Mouse (Mus musculus): ENCODE data around the gene Bicc1.

Bicc1 gene

GRCm38 (mm10) chr10:71158940-71159675, 392 bp downstream of the Bicc1 start:
- no peak for DNase-seq (ENCODE audit: low read depth, low spot score)

- DNase-seq (ENCODE audit: low read depth, low spot score), result no peak
Observed at GRCm38 (mm10) chr10:71156569-71156968, 2.9 kb downstream of the Bicc1 start.

- no peak for DNase-seq (ENCODE audit: low read depth, low spot score)
Observed at GRCm38 (mm10) chr10:71153610-71154009, 5.9 kb downstream of the Bicc1 start.

- DNase-seq (ENCODE audit: low read depth, low spot score), result no peak
Observed at GRCm38 (mm10) chr10:71153138-71153537, 6.4 kb downstream of the Bicc1 start.

- DNase-seq (ENCODE audit: low read depth, low spot score), result no peak
Observed at GRCm38 (mm10) chr10:71150486-71150885, 9.0 kb downstream of the Bicc1 start.

GRCm38 (mm10) chr10:71148951-71149603, 10.4 kb downstream of the Bicc1 start:
- DNase-seq (ENCODE audit: low read depth, low spot score), result no peak

GRCm38 (mm10) chr10:71148226-71148625, 11.3 kb downstream of the Bicc1 start:
- no peak for DNase-seq (ENCODE audit: low read depth, low spot score)

- DNase-seq (ENCODE audit: low read depth, low spot score), result no peak
Observed at GRCm38 (mm10) chr10:71146681-71147615, 12.6 kb downstream of the Bicc1 start.

- no peak for DNase-seq (ENCODE audit: low read depth, low spot score)
Observed at GRCm38 (mm10) chr10:71145801-71146200, 13.7 kb downstream of the Bicc1 start.

- no peak for DNase-seq (ENCODE audit: low read depth, low spot score)
Observed at GRCm38 (mm10) chr10:71144191-71144590, 15.3 kb downstream of the Bicc1 start.

GRCm38 (mm10) chr10:71142568-71142967, 16.9 kb downstream of the Bicc1 start:
- DNase-seq (ENCODE audit: low read depth, low spot score), result no peak

GRCm38 (mm10) chr10:71140281-71140845, 19.1 kb downstream of the Bicc1 start:
- no peak for DNase-seq (ENCODE audit: low read depth, low spot score)

GRCm38 (mm10) chr10:71138852-71139197, 20.7 kb downstream of the Bicc1 start:
- no peak for DNase-seq (ENCODE audit: low read depth, low spot score)

GRCm38 (mm10) chr10:71138132-71138851, 21.2 kb downstream of the Bicc1 start:
- no peak for DNase-seq (ENCODE audit: low read depth, low spot score)

- no peak for DNase-seq (ENCODE audit: low read depth, low spot score)
Observed at GRCm38 (mm10) chr10:71137606-71138005, 21.9 kb downstream of the Bicc1 start.

- no peak for DNase-seq (ENCODE audit: low read depth, low spot score)
Observed at GRCm38 (mm10) chr10:71131333-71131732, 28.2 kb downstream of the Bicc1 start.

- no peak for DNase-seq (ENCODE audit: low read depth, low spot score)
Observed at GRCm38 (mm10) chr10:71130261-71130660, 29.2 kb downstream of the Bicc1 start.

GRCm38 (mm10) chr10:71127951-71128331, 31.6 kb downstream of the Bicc1 start:
- no peak for DNase-seq (ENCODE audit: low read depth, low spot score)

- no peak for DNase-seq (ENCODE audit: low read depth, low spot score)
Observed at GRCm38 (mm10) chr10:71127278-71127950, 32.1 kb downstream of the Bicc1 start.

GRCm38 (mm10) chr10:71123974-71124373, 35.5 kb downstream of the Bicc1 start:
- no peak for DNase-seq (ENCODE audit: low read depth, low spot score)

GRCm38 (mm10) chr10:71123395-71123794, 36.1 kb downstream of the Bicc1 start:
- no peak for DNase-seq (ENCODE audit: low read depth, low spot score)
